Mouse (Mus musculus): ENCODE measurements at regions not wholly inside any gene's neighbourhood (a gene's known extent, or its start where the extent isn't known, plus 50 kb on each side); places are given as distances from the start of the nearest gene placed in this dataset.

- DNase-seq (ENCODE audit: low spot score): no peak
Measured at GRCm38 (mm10) chr1:143071781-143072382, 568.6 kb upstream of the B3galt2 start.

- no peak for DNase-seq (ENCODE audit: low spot score)
Measured at GRCm38 (mm10) chr1:143074999-143075398, 565.5 kb upstream of the B3galt2 start.

GRCm38 (mm10) chr1:143080441-143080840, 560.0 kb upstream of the B3galt2 start:
- no peak for DNase-seq (ENCODE audit: low spot score)

- DNase-seq (ENCODE audit: low spot score): no peak
Measured at GRCm38 (mm10) chr1:143096904-143097303, 543.6 kb upstream of the B3galt2 start.

- DNase-seq (ENCODE audit: low spot score): no peak
Measured at GRCm38 (mm10) chr1:143098307-143098706, 542.2 kb upstream of the B3galt2 start.

GRCm38 (mm10) chr1:143122185-143122584, 518.3 kb upstream of the B3galt2 start:
- DNase-seq (ENCODE audit: low spot score): no peak

- DNase-seq (ENCODE audit: low spot score): no peak
Measured at GRCm38 (mm10) chr1:143130257-143130656, 510.2 kb upstream of the B3galt2 start.

- DNase-seq (ENCODE audit: low spot score): no peak
Measured at GRCm38 (mm10) chr1:143132806-143133205, 507.7 kb upstream of the B3galt2 start.

- no peak for DNase-seq (ENCODE audit: low spot score)
Measured at GRCm38 (mm10) chr1:143145111-143145984, 495.1 kb upstream of the B3galt2 start.

GRCm38 (mm10) chr1:143171286-143171685, 469.2 kb upstream of the B3galt2 start:
- DNase-seq (ENCODE audit: low spot score): no peak

GRCm38 (mm10) chr1:143173836-143174235, 466.6 kb upstream of the B3galt2 start:
- DNase-seq (ENCODE audit: low spot score): no peak

GRCm38 (mm10) chr1:143192167-143192793, 448.2 kb upstream of the B3galt2 start:
- DNase-seq (ENCODE audit: low spot score): no peak

- DNase-seq (ENCODE audit: low spot score): no peak
Measured at GRCm38 (mm10) chr1:143200213-143200889, 440.1 kb upstream of the B3galt2 start.

GRCm38 (mm10) chr1:143200971-143201370, 439.5 kb upstream of the B3galt2 start:
- no peak for DNase-seq (ENCODE audit: low spot score)

- no peak for DNase-seq (ENCODE audit: low spot score)
Measured at GRCm38 (mm10) chr1:143202182-143202581, 438.3 kb upstream of the B3galt2 start.

- DNase-seq (ENCODE audit: low spot score): no peak
Measured at GRCm38 (mm10) chr1:143204070-143204469, 436.4 kb upstream of the B3galt2 start.

GRCm38 (mm10) chr1:143206995-143207394, 433.5 kb upstream of the B3galt2 start:
- DNase-seq (ENCODE audit: low spot score): no peak

GRCm38 (mm10) chr1:143207399-143208065, 432.9 kb upstream of the B3galt2 start:
- DNase-seq (ENCODE audit: low spot score): no peak

GRCm38 (mm10) chr1:143217401-143217800, 423.1 kb upstream of the B3galt2 start:
- no peak for DNase-seq (ENCODE audit: low spot score)

GRCm38 (mm10) chr1:143231969-143232368, 408.5 kb upstream of the B3galt2 start:
- DNase-seq (ENCODE audit: low spot score): no peak

GRCm38 (mm10) chr1:143258470-143259215, 381.8 kb upstream of the B3galt2 start:
- DNase-seq (ENCODE audit: low spot score): no peak

Data from retina, embryonic 14.5 days (tissue).